Mouse (Mus musculus): ENCODE results near the gene Fat3. TPM values are rescaled to one million over a fixed set of nuclear protein-coding genes. Genes with fewer than 3 reads are reported as not detected.

Gene Fat3
- polyA plus RNA-seq, 1 experiment from 2014 or later: 0.44 TPM

GRCm38 (mm10) chr9:15919373-15920005, 581.6 kb downstream of the Fat3 start:
- H3K27me3 ChIP-seq: no peaks in the 10 kb centered on the region
- H3K9me3 ChIP-seq: no peaks in the 10 kb centered on the region
- no peak overlapping the region for H3K4me2 ChIP-seq
- no peaks in the 10 kb centered on the region for H3K4me1 ChIP-seq
- no peak overlapping the region for H3K4me3 ChIP-seq
- 57% methylated on average over 5 of the region's 5 CpGs for WGBS
- ATAC-seq (ENCODE audit: borderline replicate concordance, extremely low read depth, low FRiP score, low TSS enrichment): no peak
- H3K9ac ChIP-seq: no peak overlapping the region
- no peaks in the 10 kb centered on the region for H3K36me3 ChIP-seq
- no peak overlapping the region for H3K27ac ChIP-seq

- H3K36me3 ChIP-seq: no peaks in the 10 kb centered on the region
- ATAC-seq (ENCODE audit: borderline replicate concordance, extremely low read depth, low FRiP score, low TSS enrichment): no peak
- no peaks in the 10 kb centered on the region for H3K4me1 ChIP-seq
- no peaks in the 10 kb centered on the region for H3K9me3 ChIP-seq
- no peak overlapping the region for H3K4me3 ChIP-seq
- H3K9ac ChIP-seq: no peak overlapping the region
- no peak overlapping the region for H3K27ac ChIP-seq
- no peaks in the 10 kb centered on the region for H3K27me3 ChIP-seq
- H3K4me2 ChIP-seq: no peak overlapping the region
These were observed 584.5 kb downstream of the Fat3 start for GRCm38 (mm10) chr9:15916600-15916999.

- Histone ChIP-seq H3K4me3 (no peak overlapping the region), H3K9ac (no peak overlapping the region), H3K36me3 (no peaks in the 10 kb centered on the region), H3K4me1 (no peaks in the 10 kb centered on the region), H3K27me3 (no peaks in the 10 kb centered on the region), H3K9me3 (no peaks in the 10 kb centered on the region), H3K4me2 (no peak overlapping the region), H3K27ac (no peak overlapping the region)
- 45% methylated on average over 1 of the region's 1 CpGs for WGBS
- ATAC-seq (ENCODE audit: borderline replicate concordance, extremely low read depth, low FRiP score, low TSS enrichment): no peak
These were observed 588.4 kb downstream of the Fat3 start for GRCm38 (mm10) chr9:15912735-15913134.

- Histone ChIP-seq H3K4me1 (no peaks in the 10 kb centered on the region), H3K27ac (no peak overlapping the region), H3K9ac (no peak overlapping the region), H3K36me3 (no peaks in the 10 kb centered on the region), H3K9me3 (no peaks in the 10 kb centered on the region), H3K27me3 (no peaks in the 10 kb centered on the region), H3K4me3 (no peak overlapping the region), H3K4me2 (no peak overlapping the region)
- no peak for ATAC-seq (ENCODE audit: borderline replicate concordance, extremely low read depth, low FRiP score, low TSS enrichment)
- 50% methylated on average over 2 of the region's 2 CpGs for WGBS
These were observed 591.5 kb downstream of the Fat3 start for GRCm38 (mm10) chr9:15909397-15910113.

GRCm38 (mm10) chr9:15903948-15904750, 596.9 kb downstream of the Fat3 start:
- ATAC-seq (ENCODE audit: borderline replicate concordance, extremely low read depth, low FRiP score, low TSS enrichment): no peak
- H3K4me1 ChIP-seq: no peaks in the 10 kb centered on the region
- WGBS: 68% methylated on average over 9 of the region's 9 CpGs
- no peak overlapping the region for H3K27ac ChIP-seq
- no peaks in the 10 kb centered on the region for H3K9me3 ChIP-seq
- H3K27me3 ChIP-seq: no peaks in the 10 kb centered on the region
- H3K4me3 ChIP-seq: no peak overlapping the region
- no peak overlapping the region for H3K9ac ChIP-seq
- H3K4me2 ChIP-seq: no peak overlapping the region
- no peaks in the 10 kb centered on the region for H3K36me3 ChIP-seq

- Histone ChIP-seq H3K4me2 (no peak overlapping the region), H3K9ac (no peak overlapping the region), H3K4me3 (no peak overlapping the region), H3K9me3 (no peaks in the 10 kb centered on the region), H3K27ac (no peak overlapping the region), H3K4me1 (no peaks in the 10 kb centered on the region), H3K36me3 (no peaks in the 10 kb centered on the region), H3K27me3 (no peaks in the 10 kb centered on the region)
- no peak for ATAC-seq (ENCODE audit: borderline replicate concordance, extremely low read depth, low FRiP score, low TSS enrichment)
- 85% methylated on average over 2 of the region's 2 CpGs for WGBS
These were observed 603.0 kb downstream of the Fat3 start for GRCm38 (mm10) chr9:15898112-15898511.

GRCm38 (mm10) chr9:15886756-15887155, 614.3 kb downstream of the Fat3 start:
- WGBS: 76% methylated on average over 5 of the region's 5 CpGs
- H3K4me1 ChIP-seq: no peaks in the 10 kb centered on the region
- H3K4me3 ChIP-seq: no peak overlapping the region
- H3K9ac ChIP-seq: no peak overlapping the region
- no peak overlapping the region for H3K4me2 ChIP-seq
- H3K36me3 ChIP-seq: no peaks in the 10 kb centered on the region
- no peaks in the 10 kb centered on the region for H3K9me3 ChIP-seq
- no peaks in the 10 kb centered on the region for H3K27me3 ChIP-seq
- no peak overlapping the region for H3K27ac ChIP-seq
- ATAC-seq (ENCODE audit: borderline replicate concordance, extremely low read depth, low FRiP score, low TSS enrichment): no peak

GRCm38 (mm10) chr9:15880754-15881153, 620.3 kb downstream of the Fat3 start:
- Histone ChIP-seq H3K36me3 (no peaks in the 10 kb centered on the region), H3K4me3 (no peak overlapping the region), H3K4me1 (no peaks in the 10 kb centered on the region), H3K4me2 (no peak overlapping the region), H3K27ac (no peak overlapping the region), H3K9ac (no peak overlapping the region), H3K9me3 (no peaks in the 10 kb centered on the region), H3K27me3 (no peaks in the 10 kb centered on the region)
- no peak for ATAC-seq (ENCODE audit: borderline replicate concordance, extremely low read depth, low FRiP score, low TSS enrichment)

- no peak overlapping the region for H3K4me2 ChIP-seq
- WGBS: 15% methylated on average over 3 of the region's 3 CpGs
- H3K4me3 ChIP-seq: no peak overlapping the region
- H3K9me3 ChIP-seq: no peaks in the 10 kb centered on the region
- no peak overlapping the region for H3K9ac ChIP-seq
- ATAC-seq (ENCODE audit: borderline replicate concordance, extremely low read depth, low FRiP score, low TSS enrichment): no peak
- H3K27me3 ChIP-seq: no peaks in the 10 kb centered on the region
- no peaks in the 10 kb centered on the region for H3K4me1 ChIP-seq
- no peaks in the 10 kb centered on the region for H3K36me3 ChIP-seq
- H3K27ac ChIP-seq: no peak overlapping the region
These were observed 620.9 kb downstream of the Fat3 start for GRCm38 (mm10) chr9:15880160-15880603.

- WGBS: 49% methylated on average over 19 of the region's 19 CpGs
- Histone ChIP-seq H3K27ac (no peak within 1 kb of the TSS), H3K9ac (no peak within 1 kb of the TSS), H3K4me3 (no peak within 1 kb of the TSS), H3K36me3 (no peaks in the 10 kb centered on the region), H3K4me1 (no peaks in the 10 kb centered on the region), H3K9me3 (no peaks in the 10 kb centered on the region), H3K27me3 (peaks cover 9% of the 10 kb centered on the region; the same call in 1 of the 2 replicates), H3K4me2 (no peak within 1 kb of the TSS)
- ATAC-seq (ENCODE audit: borderline replicate concordance, extremely low read depth, low FRiP score, low TSS enrichment): no peak
These were observed 626.5 kb downstream of the Fat3 start, which contains the start of gene Mtnr1b for GRCm38 (mm10) chr9:15874506-15875160. Mtnr1b (minus strand) TSS chr9:15874556.

- H3K27ac ChIP-seq: no peak overlapping the region
- peak; percentile 46; the same call in 1 of the 2 replicates for ATAC-seq (ENCODE audit: borderline replicate concordance, extremely low read depth, low FRiP score, low TSS enrichment)
- H3K4me1 ChIP-seq: no peaks in the 10 kb centered on the region
- no peaks in the 10 kb centered on the region for H3K36me3 ChIP-seq
- no peak overlapping the region for H3K9ac ChIP-seq
- H3K4me2 ChIP-seq: no peak overlapping the region
- no peaks in the 10 kb centered on the region for H3K9me3 ChIP-seq
- peaks cover 9% of the 10 kb centered on the region; the same call in 1 of the 2 replicates for H3K27me3 ChIP-seq
- WGBS: 28% methylated on average over 4 of the region's 4 CpGs
- H3K4me3 ChIP-seq: no peak overlapping the region
These were observed 631.1 kb downstream of the Fat3 start for GRCm38 (mm10) chr9:15870013-15870412.
